ENCODE assay signal across 8 mouse cellular contexts in genomic region chr7:140126022-140126350, GRCm38 (mm10). TPM values are rescaled to one million over a fixed set of nuclear protein-coding genes. Genes with fewer than 3 reads are reported as not detected.
A peak's percentile ranks its signal among the peaks of the same experiment; 100 is the strongest.
DNase-seq lines count a peak whose midpoint lies in the region; ATAC-seq and TF ChIP-seq lines count a peak whose summit lies in the region.

No protein-coding gene starts in this region.

- H3K27me3 ChIP-seq in cerebellum, adult 2 months (ENCODE audit: control insufficient read depth, insufficient read depth, low read length), result no peaks in the 10 kb centered on the region
- H3K27me3 ChIP-seq in C2C12 (ENCODE audit: control insufficient read depth, insufficient read depth, insufficient read length), result no peaks in the 10 kb centered on the region
- no peaks in the 10 kb centered on the region for H3K27me3 ChIP-seq in heart, embryonic 16.5 days (ENCODE audit: control insufficient read depth, insufficient read depth, low read length)
- no peaks in the 10 kb centered on the region for H3K27me3 ChIP-seq in lung, postnatal 0 days (replicated peaks; ENCODE audit: insufficient read depth, low read length)

- no peak for TF ChIP-seq POLR2A in cerebellum, adult 2 months (IDR thresholded peaks at IDR 0.05; ENCODE audit: borderline replicate concordance, insufficient read depth, low read length)

- peak overlapping the region; percentile 55 for H3K4me3 ChIP-seq in cerebellum, adult 2 months (replicated peaks; ENCODE audit: insufficient read depth, low read depth, low read length)
- H3K4me3 ChIP-seq in C2C12 (ENCODE audit: insufficient read depth, poor library complexity, severe bottlenecking), result peak overlapping the region; percentile 30
- peak overlapping the region; percentile 72 for H3K4me3 ChIP-seq in heart, embryonic 16.5 days (ENCODE audit: low read length)
- H3K4me3 ChIP-seq in lung, postnatal 0 days (ENCODE audit: low read depth, low read length), result peak overlapping the region; percentile 65

- H3K4me2 ChIP-seq in heart, embryonic 16.5 days (ENCODE audit: low read depth, low read length), result peak overlapping the region; percentile 69
- H3K4me2 ChIP-seq in lung, postnatal 0 days (replicated peaks; ENCODE audit: low read depth, low read length), result peak overlapping the region; percentile 87

- no peak for TF ChIP-seq CTCF in cerebellum, adult 2 months (IDR thresholded peaks at IDR 0.05; ENCODE audit: borderline replicate concordance, insufficient read depth, low read depth, low read length)
- TF ChIP-seq CTCF in C2C12 (IDR thresholded peaks at IDR 0.05; ENCODE audit: control insufficient read depth, insufficient read depth, insufficient read length), result no peak
- no peak for TF ChIP-seq CTCF in lung, postnatal 0 days (IDR thresholded peaks at IDR 0.05)

- H3K4me1 ChIP-seq in cerebellum, adult 2 months (ENCODE audit: control insufficient read depth, insufficient read depth, low read length), result 0 out of 2 replicates have a peak, but pooled peaks cover 2% of the 10 kb centered on the region
- peaks cover 5% of the 10 kb centered on the region for H3K4me1 ChIP-seq in heart, embryonic 16.5 days (ENCODE audit: control insufficient read depth, insufficient read depth, low read length)
- peaks cover 10% of the 10 kb centered on the region for H3K4me1 ChIP-seq in lung, postnatal 0 days (ENCODE audit: insufficient read depth, low read depth, low read length)

- no peaks in the 10 kb centered on the region for H3K79me2 ChIP-seq in C2C12 (ENCODE audit: control insufficient read depth, insufficient read depth)

- WGBS in cerebellum, adult 2 months, result 16% methylated on average over 5 of the region's 5 CpGs
- WGBS in heart, embryonic 16.5 days, result 3% methylated on average over 5 of the region's 5 CpGs
- 6% methylated on average over 5 of the region's 5 CpGs for WGBS in lung, postnatal 0 days

- ATAC-seq in cerebellum, adult (ENCODE audit: insufficient number of reproducible peaks, low FRiP score, low TSS enrichment), result no peak
- no peak for ATAC-seq in heart, embryonic 16.5 days (replicated peaks; ENCODE audit: extremely low read depth, insufficient read depth, low FRiP score)
- peak; percentile 0; the same call in 1 of the 2 replicates for ATAC-seq in lung, postnatal 0 days

- peak overlapping the region; percentile 79 for H3K9ac ChIP-seq in heart, embryonic 16.5 days (ENCODE audit: low read length)
- peak overlapping the region; percentile 75 for H3K9ac ChIP-seq in lung, postnatal 0 days (replicated peaks; ENCODE audit: low read depth)

- no peak overlapping the region for H3K27ac ChIP-seq in cerebellum, adult 2 months (ENCODE audit: insufficient read depth, low read length)
- H3K27ac ChIP-seq in heart, embryonic 16.5 days (ENCODE audit: low read length), result peak overlapping the region; percentile 17; the same call in 1 of the 2 replicates
- peak overlapping the region; percentile 55 for H3K27ac ChIP-seq in lung, postnatal 0 days (ENCODE audit: low read length)

- no peak for DNase-seq in cerebellum, adult 2 months
- DNase-seq in lung, postnatal 0 days (ENCODE audit: low spot score), result peak; percentile 40
- DNase-seq in right cerebral cortex, adult 2 months (ENCODE audit: low spot score in 2 of 2), result no peak
- DNase-seq in urinary bladder, postnatal 14 days (ENCODE audit: low spot score), result no peak
- no peak for DNase-seq in right cerebral cortex, adult 18-20 months

- no peaks in the 10 kb centered on the region for H3K36me3 ChIP-seq in C2C12 (ENCODE audit: control insufficient read depth, insufficient read depth)
- peaks cover 6% of the 10 kb centered on the region; the same call in 1 of the 2 replicates for H3K36me3 ChIP-seq in heart, embryonic 16.5 days (ENCODE audit: control insufficient read depth, insufficient read depth)
- peaks cover 8% of the 10 kb centered on the region; the same call in 1 of the 2 replicates for H3K36me3 ChIP-seq in lung, postnatal 0 days (ENCODE audit: insufficient read depth, low read length)

- TF ChIP-seq EP300 in lung, postnatal 0 days (IDR thresholded peaks at IDR 0.05), result no peak

- peak overlapping the region; percentile 67 for H3ac ChIP-seq in C2C12 (ENCODE audit: control insufficient read depth, insufficient read length, low read depth)

- no peaks in the 10 kb centered on the region for H3K79me3 ChIP-seq in C2C12 (ENCODE audit: low read depth)

- no peaks in the 10 kb centered on the region for H3K9me3 ChIP-seq in heart, embryonic 16.5 days (replicated peaks; ENCODE audit: control insufficient read depth, low read length)
- no peaks in the 10 kb centered on the region for H3K9me3 ChIP-seq in lung, postnatal 0 days (ENCODE audit: low read length)

TF ChIP-seq in C2C12, 6 proteins besides CTCF, POLR2A, EP300 and RAD21:
- TF ChIP-seq MAX (IDR thresholded peaks at IDR 0.05), result no peak
- no peak for TF ChIP-seq CEBPB (IDR thresholded peaks at IDR 0.05; ENCODE audit: low read depth)
- no peak for TF ChIP-seq USF1 (IDR thresholded peaks at IDR 0.05; ENCODE audit: low read depth)
- no peak for TF ChIP-seq MYOG (IDR thresholded peaks at IDR 0.05; ENCODE audit: control insufficient read depth, extremely low read depth, insufficient read length)
- TF ChIP-seq MYOD1 (IDR thresholded peaks at IDR 0.05; ENCODE audit: control insufficient read depth, insufficient read length, low read depth), result no peak
- no peak for TF ChIP-seq FOSL1 (IDR thresholded peaks at IDR 0.05; ENCODE audit: insufficient read depth, low read length, poor library complexity, severe bottlenecking)

RNA-seq across cellular contexts. Expression of gene Echs1, which starts 9.7 kb away (rescaled TPM):
- 90.9 and 98.6 TPM in 2 replicates for polyA plus RNA-seq in cerebellum, adult 2 months (2012; rRNA removed)
- polyA plus RNA-seq in C2C12 (2012; fragmentation: generic; extraction: Trizol), result 149 TPM
- 244 and 266 TPM in 2 replicates for polyA plus RNA-seq in heart, embryonic 16.5 days (2015; fragmentation: Nextera tagmentation; extraction: Ambion mirVana)
- 129 and 133 TPM in 2 replicates for polyA plus RNA-seq in lung, postnatal 0 days (2015; fragmentation: Nextera tagmentation; extraction: Ambion mirVana)

RNA-seq across cellular contexts. Expression of gene Paox, which starts 10.4 kb away (rescaled TPM):
- 5.0 and 5.9 TPM in 2 replicates for polyA plus RNA-seq in cerebellum, adult 2 months (2012; rRNA removed)
- 10.1 TPM for polyA plus RNA-seq in C2C12 (2012; fragmentation: generic; extraction: Trizol)
- 9.5 and 12.9 TPM in 2 replicates for polyA plus RNA-seq in heart, embryonic 16.5 days (2015; fragmentation: Nextera tagmentation; extraction: Ambion mirVana)
- 16.1 and 17.3 TPM in 2 replicates for polyA plus RNA-seq in lung, postnatal 0 days (2015; fragmentation: Nextera tagmentation; extraction: Ambion mirVana)

RNA-seq across cellular contexts. Expression of gene Mtg1, which starts 11.4 kb away (rescaled TPM):
- polyA plus RNA-seq in cerebellum, adult 2 months (2012; rRNA removed), result 42.4 and 45.9 TPM in 2 replicates
- 16.9 TPM for polyA plus RNA-seq in C2C12 (2012; fragmentation: generic; extraction: Trizol)
- 34.1 and 36.8 TPM in 2 replicates for polyA plus RNA-seq in heart, embryonic 16.5 days (2015; fragmentation: Nextera tagmentation; extraction: Ambion mirVana)
- 15.9 and 20.7 TPM in 2 replicates for polyA plus RNA-seq in lung, postnatal 0 days (2015; fragmentation: Nextera tagmentation; extraction: Ambion mirVana)

RNA-seq across cellular contexts. Expression of gene Fuom, which starts 23.7 kb away (rescaled TPM):
- polyA plus RNA-seq in cerebellum, adult 2 months (2012; rRNA removed), result 94.7 and 98.3 TPM in 2 replicates
- polyA plus RNA-seq in C2C12 (2012; fragmentation: generic; extraction: Trizol), result 21.5 TPM
- 93.9 and 103 TPM in 2 replicates for polyA plus RNA-seq in heart, embryonic 16.5 days (2015; fragmentation: Nextera tagmentation; extraction: Ambion mirVana)
- polyA plus RNA-seq in lung, postnatal 0 days (2015; fragmentation: Nextera tagmentation; extraction: Ambion mirVana), result 18.8 and 19.0 TPM in 2 replicates

RNA-seq across cellular contexts. Expression of gene Sprn, which starts 28.7 kb away (rescaled TPM):
- 25.9 and 27.7 TPM in 2 replicates for polyA plus RNA-seq in cerebellum, adult 2 months (2012; rRNA removed)
- not detected for polyA plus RNA-seq in C2C12 (2012; fragmentation: generic; extraction: Trizol)
- polyA plus RNA-seq in heart, embryonic 16.5 days (2015; fragmentation: Nextera tagmentation; extraction: Ambion mirVana), result 0.09 and 0.12 TPM in 2 replicates
- 0.10 and 0.19 TPM in 2 replicates for polyA plus RNA-seq in lung, postnatal 0 days (2015; fragmentation: Nextera tagmentation; extraction: Ambion mirVana)
